Mouse (Mus musculus) layer of hippocampus, adult 9-11 months (tissue): ENCODE data around the gene Ccl20.

ENCODE experiments used
- DNase-seq: peaks from one replicate; pipeline ENCODE4 v3.0.0; 2022

Gene Ccl20

DNA sequence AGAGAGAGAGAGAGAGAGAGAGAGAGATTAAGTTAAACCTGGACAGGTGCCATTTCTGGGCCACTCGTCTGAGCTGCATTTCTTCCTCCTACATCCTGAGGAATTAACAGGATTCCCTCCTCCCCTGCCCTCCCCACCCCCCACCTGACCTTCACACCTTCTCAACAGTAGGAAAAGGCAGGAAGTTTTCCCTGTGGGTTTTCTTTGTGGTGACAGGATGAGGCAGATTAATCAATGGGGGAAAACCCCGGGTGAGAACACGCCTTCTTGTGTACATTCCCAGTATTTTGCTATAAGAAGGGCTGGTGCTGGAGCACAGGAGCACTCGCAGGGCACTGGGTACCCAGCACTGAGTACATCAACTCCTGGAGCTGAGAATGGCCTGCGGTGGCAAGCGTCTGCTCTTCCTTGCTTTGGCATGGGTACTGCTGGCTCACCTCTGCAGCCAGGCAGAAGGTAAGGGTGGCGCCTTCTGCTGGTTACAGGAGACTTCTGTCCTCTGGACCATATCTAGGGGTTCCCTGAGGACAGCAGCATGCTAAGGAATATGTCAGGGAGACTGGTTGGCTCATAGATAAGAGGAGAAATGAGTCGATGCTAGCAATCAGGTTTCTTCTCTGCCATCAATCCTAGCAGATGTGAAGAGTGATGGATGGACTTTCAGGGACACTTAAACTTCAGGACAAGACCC, at the start of gene Ccl20:
Gene Ccl20 (plus strand): TSS at position 320 of the 691 bp plus-strand sequence.
- no peak for DNase-seq

DNA sequence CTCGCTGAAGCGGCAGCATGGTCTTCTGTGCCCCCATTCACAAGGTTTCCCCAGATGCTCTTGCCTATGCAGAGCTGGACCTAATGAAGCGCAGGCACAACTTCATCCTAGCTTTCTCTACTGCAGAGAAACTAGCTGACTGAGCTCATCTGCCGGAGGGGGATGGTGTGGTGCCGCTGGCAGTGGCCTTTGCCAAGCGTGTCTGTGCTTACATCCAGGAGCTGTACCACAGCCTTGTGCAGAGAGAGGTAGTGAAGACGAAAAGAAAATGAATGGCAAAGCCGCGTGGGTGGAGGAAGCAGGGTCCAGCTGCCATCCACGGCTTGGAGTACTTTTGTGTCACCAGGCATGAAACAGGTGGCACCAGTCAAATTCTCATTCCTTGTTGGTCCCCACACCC, 49.4 kb upstream of the Ccl20 start:
- DNase-seq, result no peak

DNA sequence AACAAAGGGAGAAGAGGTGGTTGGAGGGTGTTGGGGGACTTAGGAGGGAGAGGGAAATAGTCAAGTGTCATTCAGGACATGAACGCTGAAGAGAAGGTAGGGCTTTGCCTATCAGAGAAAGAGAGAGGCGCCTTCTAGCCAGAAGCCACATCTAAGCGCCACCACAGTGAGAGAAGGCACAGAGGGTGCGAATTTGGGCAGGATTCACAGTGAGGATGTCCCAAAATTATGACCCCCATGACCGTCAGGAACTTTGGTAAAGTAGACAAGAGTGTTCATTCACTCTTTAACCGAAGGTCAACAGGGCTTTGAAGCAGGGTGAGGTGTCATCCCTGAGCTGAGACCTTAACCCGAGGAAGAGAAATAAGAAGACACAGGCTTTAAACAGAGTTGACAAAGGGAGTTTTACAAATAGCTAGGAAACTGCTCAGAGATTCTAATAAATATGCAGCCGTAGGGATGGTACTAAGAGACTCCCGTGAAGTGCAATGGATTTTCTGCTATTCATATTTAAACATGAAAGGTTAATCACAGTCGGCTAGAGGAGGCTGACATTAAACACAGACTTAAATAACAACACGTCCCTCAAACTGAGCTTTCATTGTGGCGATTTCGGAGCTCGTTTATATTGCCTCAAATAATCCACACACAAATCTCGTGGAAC, 40.9 kb upstream of the Ccl20 start:
- DNase-seq, result no peak

DNA sequence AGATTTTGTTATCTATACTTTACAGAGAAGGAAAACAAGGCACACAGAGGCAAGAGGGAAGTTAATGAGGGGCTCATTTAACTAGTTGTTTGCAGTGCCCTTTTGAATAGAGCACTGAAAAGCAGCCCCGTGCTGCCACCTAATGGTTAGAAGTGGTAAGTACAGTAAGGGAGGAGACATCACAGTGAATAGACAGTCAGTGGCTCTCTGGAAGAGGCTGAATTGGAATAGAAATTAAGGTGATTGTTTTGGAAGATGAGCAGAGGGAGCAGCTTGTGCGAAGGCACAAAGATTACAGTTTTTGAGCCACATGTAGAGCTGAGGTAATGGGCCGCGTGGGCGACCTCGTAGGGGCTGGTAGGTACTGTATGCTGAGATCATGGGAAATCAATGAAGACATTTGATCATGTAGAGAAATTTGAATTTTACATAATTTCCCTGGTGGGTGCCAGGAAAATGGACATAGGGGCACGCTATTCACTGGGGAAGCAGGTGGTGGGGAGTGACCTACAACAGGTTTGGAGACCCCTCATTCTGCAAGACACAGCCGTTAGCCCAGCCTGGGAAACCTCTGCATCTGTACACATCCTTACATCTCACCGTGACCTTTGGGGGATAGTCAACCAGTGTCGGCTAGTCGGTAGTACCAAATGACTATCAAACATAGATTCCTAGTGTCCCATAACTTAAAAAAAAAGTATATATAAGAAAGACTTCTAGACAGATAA, 40.2 kb upstream of the Ccl20 start:
- peak; percentile 9 for DNase-seq

DNA sequence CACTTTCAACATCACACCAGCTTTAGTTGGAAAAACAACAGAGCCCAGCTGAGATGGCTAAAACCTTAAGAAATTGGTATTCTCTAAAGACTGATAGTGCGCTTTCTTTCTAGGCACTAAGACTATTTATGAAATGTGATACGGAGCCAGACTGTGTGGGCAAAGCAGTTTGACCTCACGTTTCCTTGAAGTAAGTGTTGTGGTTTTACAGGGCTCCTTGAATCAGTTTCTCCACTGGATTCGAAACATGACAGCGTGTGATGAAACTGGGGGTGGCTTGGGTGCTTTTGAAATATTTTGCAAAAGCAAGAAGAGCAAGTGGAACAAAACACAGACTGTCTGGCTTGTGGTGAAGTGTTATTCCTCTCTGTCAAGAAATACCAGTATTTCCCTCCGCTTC, 39.5 kb upstream of the Ccl20 start:
- DNase-seq, result no peak

DNA sequence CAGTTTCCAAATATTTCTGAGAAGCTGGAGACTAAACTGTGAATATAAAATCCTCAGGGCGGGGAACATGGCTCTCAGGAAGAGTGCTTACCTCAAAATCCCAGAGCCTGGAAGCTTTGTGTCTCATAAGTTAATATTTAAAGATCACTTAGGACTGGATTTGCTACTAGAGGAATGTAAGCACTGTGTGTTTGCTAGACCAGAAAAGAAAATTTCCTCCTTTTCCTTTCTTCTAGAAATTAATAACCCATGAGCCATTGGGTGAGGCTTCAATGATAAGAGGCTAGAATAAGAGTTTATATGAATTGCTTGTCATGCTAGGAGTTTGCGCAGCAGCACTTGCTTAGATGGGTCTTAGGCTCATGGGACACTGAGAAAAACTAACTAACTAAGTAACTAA, 31.8 kb upstream of the Ccl20 start:
- DNase-seq, result no peak

DNA sequence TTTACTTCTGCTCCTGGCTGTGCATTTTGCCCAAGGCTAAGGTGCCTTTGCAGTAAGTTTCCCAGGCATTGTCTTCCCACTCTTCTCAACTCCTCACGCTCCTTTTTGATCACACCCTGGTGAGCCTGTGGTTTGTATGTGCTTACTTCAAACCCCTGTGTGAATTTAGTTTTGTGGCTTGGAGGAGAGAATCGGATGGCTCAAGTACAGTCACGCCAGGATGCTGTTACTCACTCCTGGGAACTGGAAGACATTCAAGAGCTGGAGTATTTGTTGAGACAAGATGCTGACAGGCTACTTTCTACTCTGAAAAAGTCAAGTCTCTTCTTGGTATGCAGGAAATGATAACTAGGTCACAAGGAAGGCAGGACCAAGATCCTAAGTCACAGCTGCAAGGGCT, 25.3 kb upstream of the Ccl20 start:
- no peak for DNase-seq

DNA sequence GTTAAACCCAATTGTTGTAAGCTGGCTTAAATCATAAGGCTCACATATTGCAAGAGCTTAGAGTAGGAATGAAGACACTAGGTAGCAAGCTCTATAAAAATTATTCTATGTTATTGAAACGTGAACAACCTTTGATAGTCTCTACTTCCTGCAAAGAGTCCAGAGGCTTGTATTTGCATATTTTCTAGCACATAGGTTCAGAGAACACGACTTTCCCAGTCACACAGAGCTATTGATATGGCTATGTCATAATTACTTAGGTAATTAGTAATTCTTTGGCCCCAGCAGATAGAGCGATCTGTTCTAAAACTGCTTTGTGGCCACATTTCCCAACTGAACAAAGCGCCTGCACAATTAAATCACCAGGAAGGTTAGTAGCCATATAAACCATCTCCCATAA, 19.6 kb upstream of the Ccl20 start:
- no peak for DNase-seq

DNA sequence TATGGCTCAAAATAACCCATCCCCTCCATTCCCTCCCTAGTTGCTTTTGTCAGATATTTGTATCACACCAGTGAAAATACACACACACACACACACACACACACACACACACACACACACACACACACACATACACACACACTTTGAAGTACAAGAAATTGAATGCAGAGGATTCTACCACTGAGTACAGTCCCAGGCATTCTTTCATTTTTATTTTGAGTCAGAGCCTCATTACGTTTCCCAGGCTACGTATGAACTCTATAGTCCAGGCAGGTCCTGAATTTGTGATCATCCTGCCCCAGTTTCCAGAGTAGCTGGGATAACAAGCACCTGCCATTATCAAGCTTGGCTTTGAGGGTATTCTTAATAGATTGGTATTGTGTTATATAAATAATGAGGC, 17.4 kb upstream of the Ccl20 start:
- no peak for DNase-seq

DNA sequence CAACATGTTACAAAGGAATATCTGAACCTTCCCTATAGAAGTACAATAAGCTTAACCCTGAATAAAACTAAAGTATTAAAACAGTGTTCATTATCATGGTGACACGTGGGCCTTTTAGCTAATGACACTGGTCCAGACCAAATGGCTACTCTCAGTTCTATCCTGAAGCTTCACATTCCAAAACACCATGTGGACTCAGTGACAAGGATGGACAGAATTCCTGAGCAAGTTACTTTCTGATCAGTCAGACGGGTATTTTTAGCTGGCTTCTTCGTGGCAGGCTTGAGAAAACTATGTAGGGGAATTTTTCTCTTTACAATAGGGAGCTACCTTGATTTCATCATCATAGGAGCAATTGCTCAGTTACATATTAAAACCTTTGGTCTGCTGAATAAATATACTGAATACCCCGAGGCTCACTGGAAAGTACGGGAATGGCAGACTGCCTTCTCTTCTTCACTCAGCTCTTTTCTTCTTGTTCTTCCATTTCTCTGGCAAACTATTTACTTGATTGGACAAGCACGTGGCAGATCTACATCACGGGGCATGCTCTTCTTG, 16.9 kb upstream of the Ccl20 start:
- no peak for DNase-seq

DNA sequence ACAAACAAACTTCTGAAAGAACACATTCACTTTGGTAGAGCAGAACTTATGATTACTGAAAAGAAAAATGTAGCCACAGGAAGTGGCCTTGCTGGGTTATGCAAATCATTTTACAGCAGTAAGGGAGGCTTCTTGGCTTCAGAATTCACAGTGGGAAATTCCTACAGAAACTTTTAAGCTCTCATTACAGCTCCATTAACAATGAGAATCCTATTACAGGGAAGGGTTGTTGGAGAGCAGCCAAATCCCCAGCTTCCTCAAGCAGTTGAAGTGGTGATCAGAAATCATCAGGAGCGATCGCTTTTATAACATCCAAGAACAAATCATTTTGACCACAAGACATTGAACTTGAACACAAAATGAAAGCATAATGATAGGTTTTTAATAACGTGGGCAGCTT, 14.7 kb upstream of the Ccl20 start:
- no peak for DNase-seq

DNA sequence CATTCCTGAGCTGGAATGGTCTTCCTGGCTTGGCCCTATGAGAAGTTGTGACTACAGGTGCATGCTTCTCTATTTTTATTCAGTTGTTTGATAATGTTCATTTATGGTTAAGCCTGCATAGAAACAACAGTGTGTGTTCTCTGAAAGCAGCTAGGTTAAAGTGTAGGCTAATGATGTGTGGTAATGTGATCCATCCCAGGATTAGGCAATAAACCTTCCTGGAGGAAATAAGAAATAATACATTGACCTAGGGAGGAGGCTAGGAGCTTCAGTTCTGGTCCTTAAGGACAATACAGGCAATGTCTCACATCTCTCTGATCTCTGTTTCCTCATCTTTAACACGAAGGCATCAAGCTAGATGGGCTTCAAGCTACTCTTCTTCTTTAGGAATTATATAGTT, 11.1 kb upstream of the Ccl20 start:
- no peak for DNase-seq

DNA sequence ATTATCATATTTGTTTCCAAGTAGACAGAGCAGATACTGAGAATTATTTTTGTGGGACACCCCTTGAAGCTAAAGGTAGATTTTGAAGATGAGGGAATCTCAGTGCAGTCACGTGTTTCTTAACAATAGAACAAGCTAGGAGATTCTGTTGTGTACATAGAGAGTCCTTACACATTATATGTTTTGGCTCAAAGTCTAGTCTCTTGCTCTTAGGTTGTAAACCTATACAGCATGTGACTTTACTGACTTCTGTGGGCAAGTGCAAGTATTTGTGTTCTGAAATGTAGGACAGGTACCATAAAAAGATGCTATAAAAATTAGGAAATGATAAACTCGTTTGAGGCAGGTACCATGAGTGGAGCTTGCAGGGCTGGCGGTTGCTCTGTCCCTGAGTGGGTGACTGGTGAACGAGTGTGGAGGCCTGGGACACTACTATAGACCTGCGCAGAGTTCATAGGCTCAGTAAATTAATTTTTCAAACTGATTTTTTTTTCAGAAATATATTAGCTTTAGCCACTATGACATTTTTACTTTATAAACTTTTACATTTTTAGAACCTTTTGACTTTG, 9.1 kb upstream of the Ccl20 start:
- no peak for DNase-seq

DNA sequence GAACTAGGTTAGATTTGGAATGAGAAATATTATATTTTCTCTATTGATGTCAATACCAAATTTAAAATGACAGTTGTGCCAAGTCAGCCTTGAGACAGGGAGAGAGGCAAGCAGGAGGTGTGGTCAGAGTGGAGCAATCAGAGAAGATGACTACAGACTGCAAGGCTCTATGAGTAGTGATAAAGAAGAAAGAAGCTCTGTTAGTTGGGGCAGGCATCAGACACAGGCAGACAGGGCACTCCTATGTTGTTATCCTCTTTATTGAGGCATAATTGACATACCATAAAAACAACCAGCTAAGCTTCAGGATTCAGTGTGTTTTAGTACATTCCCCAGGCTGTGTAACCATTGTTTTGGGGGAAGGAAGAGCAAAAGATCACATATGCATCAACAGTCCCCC, 5.6 kb upstream of the Ccl20 start:
- DNase-seq, result no peak

DNA sequence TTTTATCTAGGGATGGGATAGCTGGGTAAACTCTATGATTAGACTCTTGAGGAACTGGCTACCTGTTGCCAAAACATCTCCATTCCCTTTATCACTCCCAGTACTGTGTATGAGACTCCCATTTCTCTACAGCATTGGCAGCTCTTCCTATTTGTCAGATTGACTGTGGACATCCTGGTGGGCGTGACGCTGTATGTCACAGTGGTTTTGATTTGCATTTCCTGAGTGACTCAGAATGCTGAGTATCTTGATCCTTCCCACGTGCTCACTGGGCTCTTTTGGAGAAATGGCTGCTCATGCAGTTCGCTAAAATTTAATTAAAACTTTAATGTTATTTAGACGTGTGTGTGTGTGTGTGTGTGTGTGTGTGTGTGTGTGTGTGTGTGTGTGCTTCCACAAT, 4.8 kb upstream of the Ccl20 start:
- peak; percentile 7 for DNase-seq

DNA sequence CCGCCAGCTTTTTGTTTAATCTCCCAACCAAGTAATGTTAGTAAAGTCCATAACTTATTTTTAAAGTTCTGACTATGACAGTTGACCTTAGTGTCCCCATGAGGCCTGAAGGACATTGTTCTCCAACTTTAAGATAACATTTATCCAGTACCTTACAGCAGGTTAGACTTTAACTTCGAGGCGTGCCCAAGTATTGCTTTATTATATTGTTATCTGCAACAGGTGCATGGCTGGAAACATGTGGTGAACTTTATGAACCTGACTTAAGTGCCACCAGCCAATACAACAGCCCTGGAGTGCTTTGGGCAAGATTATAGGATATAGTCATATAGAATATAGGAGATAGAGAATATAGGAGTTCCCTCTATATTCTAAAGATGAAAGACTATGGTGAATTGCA, 651 bp downstream of the Ccl20 start:
- no peak for DNase-seq

DNA sequence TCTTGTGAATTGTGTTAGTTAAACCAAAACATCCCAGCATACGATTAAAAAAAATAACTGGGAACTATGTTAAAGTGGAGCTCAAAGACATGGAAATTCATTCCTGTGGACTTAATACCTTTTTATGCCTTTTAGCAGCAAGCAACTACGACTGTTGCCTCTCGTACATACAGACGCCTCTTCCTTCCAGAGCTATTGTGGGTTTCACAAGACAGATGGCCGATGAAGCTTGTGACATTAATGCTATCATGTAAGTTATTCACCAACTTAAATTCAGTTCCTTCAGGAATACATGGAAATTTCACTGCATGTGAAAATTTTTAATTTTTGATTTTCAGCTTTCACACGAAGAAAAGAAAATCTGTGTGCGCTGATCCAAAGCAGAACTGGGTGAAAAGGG, 1.1 kb downstream of the Ccl20 start:
- peak; percentile 39 for DNase-seq

DNA sequence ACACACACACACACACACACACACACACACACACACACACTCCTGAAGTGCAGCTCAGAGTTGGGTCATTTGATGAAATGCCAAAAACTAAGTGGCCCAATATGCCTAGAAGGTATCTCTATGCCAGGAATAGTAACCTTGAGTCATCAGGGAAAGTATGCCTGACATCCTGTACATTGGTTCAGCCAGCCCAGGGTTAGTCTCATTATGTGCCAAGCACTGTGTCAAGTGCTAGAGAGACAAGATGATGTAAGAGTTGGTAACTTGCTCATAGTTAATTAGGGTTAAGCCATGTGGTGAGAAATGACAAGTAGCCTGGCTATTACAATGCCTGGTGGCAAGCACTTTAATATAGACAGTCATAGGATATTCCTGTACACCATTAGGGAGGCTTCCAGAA, 3.3 kb downstream of the Ccl20 start:
- DNase-seq, result no peak

DNA sequence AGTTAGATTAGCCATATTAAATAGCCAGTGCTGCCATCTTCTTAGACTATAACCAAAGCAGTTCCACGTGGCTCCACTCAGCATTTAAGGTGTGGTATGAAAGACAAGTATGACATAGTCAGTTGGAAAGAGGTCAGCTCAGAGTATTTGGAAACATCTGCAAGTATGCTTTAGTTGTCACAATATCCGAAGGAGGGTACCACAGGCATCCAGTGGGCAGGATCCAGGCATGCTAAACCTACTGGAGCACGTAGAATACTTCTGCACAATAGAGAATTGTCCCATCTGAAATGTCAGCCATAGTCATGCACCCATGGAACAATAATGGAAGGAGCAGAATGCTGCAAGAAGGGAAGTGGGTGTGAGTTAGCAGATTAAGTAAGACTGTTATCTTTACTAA, 3.7 kb downstream of the Ccl20 start:
- DNase-seq, result no peak

DNA sequence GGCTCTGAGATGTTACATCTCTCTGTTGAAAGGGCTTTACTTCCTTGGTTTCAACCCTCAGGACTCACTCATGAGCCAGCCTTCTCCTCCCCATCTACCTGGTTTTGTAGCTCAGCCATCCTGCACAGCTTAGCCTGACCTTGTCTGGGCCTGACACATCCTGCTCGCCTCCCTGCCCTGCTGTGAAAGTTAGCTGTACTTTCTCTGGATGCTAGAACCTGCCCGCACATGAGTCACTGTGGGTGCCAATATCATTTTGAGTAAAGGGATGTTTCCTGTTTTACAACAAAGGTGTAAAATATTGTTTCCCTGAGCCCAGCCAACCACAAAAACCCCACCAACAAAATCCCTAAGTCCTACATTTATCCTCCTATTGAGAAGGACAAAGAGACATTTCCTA, 6.6 kb downstream of the Ccl20 start:
- DNase-seq, result no peak

DNA sequence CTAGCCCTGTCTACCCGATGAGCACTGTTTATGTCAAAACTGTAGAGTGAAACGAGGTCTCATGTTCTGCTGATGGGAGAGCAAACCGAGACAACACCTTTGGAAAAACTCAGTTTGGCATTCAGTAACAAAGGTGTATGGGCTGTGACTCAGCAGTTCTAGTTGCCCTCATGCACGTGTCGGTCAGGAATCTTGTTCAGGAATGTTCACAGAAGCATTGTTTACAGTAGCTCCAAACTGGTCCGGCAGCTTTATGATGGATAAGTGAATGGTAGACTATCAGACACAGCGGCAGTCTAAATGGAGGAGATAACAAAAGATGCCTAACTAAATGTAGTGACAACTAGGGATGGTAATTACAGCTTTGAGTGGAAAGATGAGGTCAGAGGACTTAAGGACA, 19.3 kb downstream of the Ccl20 start:
- no peak for DNase-seq

DNA sequence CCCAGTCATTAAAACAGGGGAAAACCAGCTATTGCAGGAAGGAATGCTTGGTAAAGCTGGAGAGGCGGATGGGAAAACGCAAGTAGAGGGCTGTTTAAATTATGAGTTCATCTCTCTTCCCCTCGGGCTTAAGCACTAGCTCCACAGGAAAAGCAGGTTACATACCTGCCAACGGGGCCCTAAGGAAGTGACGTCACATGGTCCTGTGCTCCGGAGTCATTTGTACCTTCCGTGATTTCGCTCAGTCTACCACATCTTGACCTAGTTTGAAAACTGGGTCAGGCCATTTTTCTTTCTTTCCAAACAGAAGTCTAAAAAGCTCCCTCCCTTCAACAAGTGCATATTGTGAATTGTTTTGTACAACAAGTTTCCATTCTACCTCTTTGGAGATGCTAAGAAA, 21.3 kb downstream of the Ccl20 start:
- DNase-seq, result no peak

DNA sequence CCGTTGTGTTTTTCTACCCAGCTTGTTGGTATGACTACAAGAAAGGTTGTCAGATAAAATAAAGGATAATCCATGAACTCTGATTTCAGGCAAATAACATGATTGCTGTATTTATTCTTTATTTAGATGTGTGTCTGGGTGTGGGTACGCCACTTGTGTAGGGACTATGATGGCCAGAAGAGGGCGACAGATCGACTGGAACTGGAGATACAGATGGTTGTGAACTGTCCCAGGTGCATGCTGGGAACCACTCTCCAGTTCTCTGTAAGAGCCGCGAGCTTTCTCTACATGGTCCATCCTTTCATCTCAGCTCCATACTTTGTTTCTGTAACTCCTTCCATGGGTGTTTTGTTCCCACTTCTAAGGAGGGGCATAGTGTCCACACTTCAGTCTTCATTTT, 22.2 kb downstream of the Ccl20 start:
- no peak for DNase-seq

DNA sequence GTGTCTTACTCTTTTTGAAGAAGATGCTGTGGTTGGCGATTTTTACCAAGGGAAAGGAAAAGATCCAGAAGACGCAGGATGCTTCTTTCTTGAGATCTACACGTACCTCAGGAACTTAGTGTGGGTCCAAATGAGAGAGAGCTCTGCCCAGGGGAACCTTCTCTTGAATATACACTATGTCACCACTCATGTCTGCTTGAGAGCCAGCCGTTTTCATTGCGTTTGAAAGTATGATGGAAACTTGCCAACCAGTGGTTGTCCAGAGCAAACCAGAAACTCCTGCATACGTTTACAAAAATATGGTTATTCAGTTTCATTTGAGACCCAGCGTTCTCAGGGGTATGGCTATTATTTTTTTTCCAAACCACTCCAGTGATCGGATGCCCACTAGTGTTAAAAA, 24.9 kb downstream of the Ccl20 start:
- no peak for DNase-seq
